Mouse (Mus musculus) intestine, postnatal 0 days (tissue): ENCODE measurements around the gene Rex1bd. TPM values are rescaled to one million over a fixed set of nuclear protein-coding genes. Genes with fewer than 3 reads are reported as not detected.
A peak's percentile ranks its signal among the peaks of the same experiment; 100 is the strongest.
"Not testable (repeated sequence)": the region's sequence is repeated elsewhere in the genome, so short reads cannot be mapped to it uniquely, and the experiment has no call there.

Source experiments
- ATAC-seq: fragments of 200-750 bp; cut with Nextera tagmentation; 2 replicates; pipeline ENCODE4 v1.8.0; 2017; ENCODE audit warnings: mild to moderate bottlenecking, moderate TSS enrichment, moderate library complexity
- H3K27ac ChIP-seq: fragments of 300-500 bp; sonication (generic); 2 replicates; pipeline ENCODE4 v1.5.1; 2014; ENCODE audit warnings: mild to moderate bottlenecking, low read depth, low read length, moderate library complexity
- H3K27me3 ChIP-seq: fragments of 300-500 bp; sonication (generic); replicated peaks from 2 replicates; pipeline ENCODE4 v1.6.1; 2014; ENCODE audit warnings: low read length, mixed read lengths; ENCODE audit not compliant: control insufficient read depth, insufficient read depth
- H3K36me3 ChIP-seq: fragments of 300-500 bp; sonication (generic); 2 replicates; pipeline ENCODE4 v1.6.1; 2014; ENCODE audit warnings: mild to moderate bottlenecking, moderate library complexity; ENCODE audit not compliant: control insufficient read depth, insufficient read depth
- H3K4me1 ChIP-seq: fragments of 300-500 bp; sonication (generic); replicated peaks from 2 replicates; pipeline ENCODE4 v1.6.1; 2014; ENCODE audit warnings: antibody characterized with exemption, low read length, mixed read lengths; ENCODE audit not compliant: control insufficient read depth, insufficient read depth
- H3K4me2 ChIP-seq: fragments of 300-500 bp; sonication (generic); replicated peaks from 2 replicates; pipeline ENCODE4 v1.6.1; 2014; ENCODE audit warnings: low read depth, mild to moderate bottlenecking, moderate library complexity
- H3K4me3 ChIP-seq: fragments of 300-500 bp; sonication (generic); 2 replicates; pipeline ENCODE4 v1.5.1; 2014; ENCODE audit warnings: low read depth, low read length
- H3K9ac ChIP-seq: fragments of 300-500 bp; sonication (generic); 2 replicates; pipeline ENCODE4 v1.6.1; 2014; ENCODE audit warnings: mild to moderate bottlenecking, low read depth, low read length
- H3K9me3 ChIP-seq: fragments of 300-500 bp; sonication (generic); 2 replicates; pipeline ENCODE4 v1.6.1; 2016; ENCODE audit warnings: mixed run types; ENCODE audit not compliant: control insufficient read depth
- CTCF ChIP-seq: sonication (generic); IDR thresholded peaks from 2 replicates; pipeline ENCODE4 v1.5.1; 2016; ENCODE audit warnings: low read depth, mild to moderate bottlenecking, control low read depth, antibody characterized with exemption, moderate library complexity
- WGBS: fragments of 180-500 bp; shearing (Covaris S2); extraction: QIAGEN DNeasy Blood & Tissue Kit; methylation state at CpG from one replicate; pipeline ENCODE4 v1.1.7; 2014; 5-methylcytosine and 5-hydroxymethylcytosine counted together
- polyA plus RNA-seq: library from polyadenylated mRNA; unstranded; fragments of >200 nt; fragmentation: Nextera tagmentation; extraction: Ambion mirVana; gene quantifications from 2 replicates; pipeline ENCODE4 v1.2.1, GENCODE M21; 2015

Rex1bd gene
- polyA plus RNA-seq, 1 experiment from 2014 or later: 148 TPM

DNA sequence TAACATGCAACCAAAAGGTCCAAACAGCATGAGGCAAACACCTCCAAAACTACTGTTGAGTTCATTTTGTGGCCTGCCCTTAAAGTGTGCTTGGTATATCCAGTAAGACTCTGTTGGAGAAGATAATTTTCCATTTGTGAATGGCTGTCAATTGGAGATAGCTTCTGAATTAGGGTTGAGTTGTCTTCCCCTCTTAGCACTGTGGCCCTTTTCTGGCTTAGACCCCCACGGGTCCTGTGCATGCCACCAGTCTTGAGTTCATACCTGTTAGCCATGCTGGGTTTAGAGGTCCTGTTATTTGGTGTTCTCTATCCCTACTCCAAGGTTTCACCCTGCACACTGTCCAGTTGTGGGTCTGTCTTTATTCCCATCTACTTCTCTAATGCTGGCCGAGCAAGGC lies 5.2 kb upstream of the Rex1bd start:
- no peak overlapping the region for H3K27ac ChIP-seq
- no peaks in the 10 kb centered on the region for H3K9me3 ChIP-seq
- 89% methylated on average over 2 of the region's 2 CpGs for WGBS
- no peak for TF ChIP-seq CTCF
- H3K27me3 ChIP-seq: no peaks in the 10 kb centered on the region
- peaks cover 41% of the 10 kb centered on the region; the same call in 1 of the 2 replicates for H3K36me3 ChIP-seq
- no peak for ATAC-seq
- no peak overlapping the region for H3K9ac ChIP-seq
- H3K4me2 ChIP-seq: no peak overlapping the region
- no peaks in the 10 kb centered on the region; the same call in 1 of the 2 replicates for H3K4me1 ChIP-seq
- H3K4me3 ChIP-seq: no peak overlapping the region

DNA sequence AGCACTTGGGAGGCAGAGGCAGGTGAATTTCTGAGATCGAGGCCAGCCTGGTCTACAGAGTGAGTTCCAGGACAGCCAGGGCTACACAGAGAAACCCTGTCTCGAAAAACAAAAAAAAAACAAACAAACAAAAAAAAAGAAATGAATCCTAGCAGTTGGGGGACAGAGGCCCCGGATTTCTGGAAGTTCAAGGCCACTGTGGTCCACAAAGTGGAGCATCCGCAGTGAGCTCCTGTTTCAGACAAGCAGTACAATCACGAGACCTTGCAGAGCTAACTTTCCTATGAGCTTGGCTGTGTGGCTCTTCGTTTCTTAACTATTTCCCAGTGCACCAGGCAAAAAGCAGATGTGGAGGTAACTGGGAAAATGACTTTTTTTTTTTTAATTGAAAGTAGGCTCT lies 4.6 kb upstream of the Rex1bd start:
- not testable (repeated sequence) for H3K27me3 ChIP-seq, ATAC-seq, H3K9me3 ChIP-seq, H3K9ac ChIP-seq, H3K4me1 ChIP-seq
- H3K4me3 ChIP-seq: peak overlapping the region; percentile 86
- H3K27ac ChIP-seq: peak overlapping the region; percentile 92; the same call in 1 of the 2 replicates
- H3K36me3 ChIP-seq: peaks cover 39% of the 10 kb centered on the region; the same call in 1 of the 2 replicates
- H3K4me2 ChIP-seq: peak overlapping the region; percentile 84
- WGBS: 64% methylated on average over 6 of the region's 6 CpGs

DNA sequence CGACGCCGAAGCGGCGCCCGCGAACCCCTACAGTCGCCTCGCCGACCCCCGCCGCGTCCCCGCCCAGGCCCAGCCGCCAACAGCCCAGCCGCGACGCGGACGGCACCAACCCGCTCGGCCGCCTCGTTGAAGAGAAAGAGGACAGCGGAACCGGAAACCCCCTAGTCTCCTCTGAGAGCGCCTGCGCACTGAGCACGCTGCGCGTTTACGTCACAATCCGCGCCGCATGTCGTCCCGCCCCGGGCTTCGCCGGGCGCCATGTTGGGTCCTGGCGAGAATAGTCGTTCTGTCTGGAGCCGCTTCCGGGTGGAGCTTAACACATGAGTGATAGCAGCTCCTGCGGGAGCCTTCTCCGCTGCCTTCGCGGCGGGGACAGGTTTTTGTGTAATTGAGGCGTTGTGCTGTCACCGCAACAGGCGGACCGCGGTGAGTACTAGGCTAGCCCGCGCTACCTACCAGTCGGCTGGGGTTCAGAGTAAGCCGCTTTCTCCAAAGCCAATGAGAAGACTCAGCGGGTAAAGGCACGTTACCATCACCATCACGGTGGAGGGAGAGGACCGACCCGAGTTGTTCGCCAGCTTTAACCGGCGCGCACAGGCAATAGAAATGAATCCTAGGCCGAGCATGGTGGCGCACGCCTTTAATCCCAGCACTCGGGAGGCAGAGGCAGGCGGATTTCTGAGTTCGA lies 3.8 kb upstream of the Rex1bd start, which contains the start of gene Uba52:
Gene Uba52, minus strand, starts transcription at position 574 of the 688 bp plus-strand sequence.
- H3K36me3 ChIP-seq: peaks cover 33% of the 10 kb centered on the region; the same call in 1 of the 2 replicates
- peak; percentile 84 for ATAC-seq
- H3K27ac ChIP-seq: peak within 1 kb of the TSS; percentile 92
- H3K4me1 ChIP-seq: no peaks in the 10 kb centered on the region; the same call in none of the 2 replicates
- peak within 1 kb of the TSS; percentile 84 for H3K4me2 ChIP-seq
- 0 out of 2 replicates have a peak, but pooled peaks have one; percentile 4 for TF ChIP-seq CTCF
- WGBS: 1% methylated on average over 74 of the region's 74 CpGs
- H3K4me3 ChIP-seq: peak within 1 kb of the TSS; percentile 86
- H3K27me3 ChIP-seq: no peaks in the 10 kb centered on the region
- no peaks in the 10 kb centered on the region for H3K9me3 ChIP-seq
- peak within 1 kb of the TSS; percentile 85 for H3K9ac ChIP-seq

DNA sequence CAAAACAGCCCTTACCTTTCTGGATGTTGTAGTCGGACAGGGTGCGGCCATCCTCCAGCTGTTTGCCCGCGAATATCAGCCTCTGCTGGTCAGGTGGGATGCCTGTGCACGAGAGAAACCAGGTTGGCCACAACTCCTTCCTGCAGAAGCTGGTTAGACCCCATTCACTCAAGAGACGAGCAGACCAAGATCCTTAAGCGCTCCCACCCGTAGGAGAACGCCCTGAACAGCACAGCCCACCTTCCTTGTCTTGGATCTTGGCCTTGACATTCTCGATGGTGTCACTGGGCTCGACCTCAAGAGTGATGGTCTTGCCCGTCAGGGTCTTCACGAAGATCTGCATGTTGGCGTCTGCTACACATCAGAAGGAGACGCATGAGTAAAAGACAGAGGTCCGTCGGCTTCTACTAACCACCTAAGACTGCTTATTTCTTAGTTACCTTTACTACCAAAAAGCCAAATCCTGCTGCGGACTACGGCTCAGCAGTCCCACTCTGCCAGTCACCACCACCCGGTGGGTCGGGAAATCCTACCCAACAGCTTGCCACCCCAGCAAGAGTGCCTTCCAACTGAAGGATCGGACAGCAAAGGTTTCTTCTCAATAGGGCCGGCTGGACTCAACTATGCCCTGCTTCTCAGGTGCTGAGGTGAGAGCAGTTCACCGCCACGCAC lies 2.9 kb upstream of the Rex1bd start:
- H3K27me3 ChIP-seq: no peaks in the 10 kb centered on the region
- no peak for ATAC-seq
- H3K4me2 ChIP-seq: peak overlapping the region; percentile 84
- H3K36me3 ChIP-seq: peaks cover 29% of the 10 kb centered on the region; the same call in 1 of the 2 replicates
- H3K4me3 ChIP-seq: peak overlapping the region; percentile 86
- H3K27ac ChIP-seq: peak overlapping the region; percentile 92
- WGBS: 6% methylated on average over 25 of the region's 25 CpGs
- H3K4me1 ChIP-seq: no peaks in the 10 kb centered on the region; the same call in none of the 2 replicates
- peak overlapping the region; percentile 85 for H3K9ac ChIP-seq
- TF ChIP-seq CTCF: no peak
- H3K9me3 ChIP-seq: no peaks in the 10 kb centered on the region

DNA sequence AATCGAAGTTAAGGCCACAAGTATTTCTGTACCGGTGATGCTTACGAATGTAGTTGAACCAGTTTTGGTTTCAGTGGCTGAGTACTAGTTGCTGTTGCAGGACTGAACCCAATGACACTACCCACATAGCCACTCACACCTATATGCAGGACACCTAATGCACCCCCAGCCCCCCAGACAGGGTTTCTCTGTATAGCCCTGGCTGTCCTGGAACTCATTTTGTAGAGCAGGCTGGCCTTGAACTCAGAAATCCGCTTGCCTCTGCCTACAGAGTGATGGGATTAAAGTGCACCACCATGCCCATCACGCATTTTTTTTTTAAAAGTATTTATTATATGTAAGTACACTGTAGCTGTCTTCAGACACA lies 458 bp upstream of the Rex1bd start:
- Histone ChIP-seq H3K9ac (no peak overlapping the region), H3K9me3 (no peaks in the 10 kb centered on the region), H3K4me1 (no peaks in the 10 kb centered on the region; the same call in none of the 2 replicates), H3K4me3 (no peak overlapping the region), H3K27me3 (0 out of 2 replicates have a peak, but pooled peaks cover 2% of the 10 kb centered on the region), H3K4me2 (no peak overlapping the region), H3K36me3 (peaks cover 25% of the 10 kb centered on the region; the same call in 1 of the 2 replicates), H3K27ac (no peak overlapping the region)
- TF ChIP-seq CTCF: no peak
- 53% methylated on average over 5 of the region's 5 CpGs for WGBS
- no peak for ATAC-seq

DNA sequence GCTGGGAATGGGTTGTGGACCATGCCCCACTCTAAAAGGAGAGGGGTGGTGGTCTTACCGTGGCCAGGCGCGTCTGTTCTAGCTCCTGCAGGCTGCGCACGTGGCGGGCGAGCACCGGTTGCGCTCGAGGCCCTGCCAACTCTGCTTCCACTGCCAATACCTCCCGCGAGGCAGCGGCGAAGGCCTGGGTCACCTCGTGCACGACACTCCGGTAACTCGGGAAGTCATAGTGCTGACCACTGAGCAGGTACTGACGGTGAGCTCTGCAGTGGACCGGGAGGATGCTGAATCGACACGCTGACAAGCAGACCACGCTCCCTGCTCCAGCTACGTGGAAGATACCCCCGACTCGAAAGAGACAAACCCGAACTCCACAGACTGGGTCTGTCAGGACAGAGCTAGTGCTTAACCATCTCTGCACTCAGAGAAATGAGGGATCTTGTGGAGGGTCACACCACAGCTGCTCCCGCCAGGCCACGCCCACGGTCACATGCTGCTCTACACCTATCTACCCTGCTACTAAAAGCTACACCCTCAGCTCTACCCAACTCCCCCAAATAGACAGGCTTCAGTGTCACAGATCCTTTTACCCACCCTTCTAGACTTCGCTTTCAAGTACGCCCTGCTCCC lies 739 bp downstream of the Rex1bd start:
- Histone ChIP-seq H3K9me3 (no peaks in the 10 kb centered on the region), H3K9ac (peak overlapping the region; percentile 60), H3K27ac (0 out of 2 replicates have a peak overlapping the region, but pooled peaks have one; percentile 81), H3K4me1 (no peaks in the 10 kb centered on the region; the same call in none of the 2 replicates), H3K4me2 (peak overlapping the region; percentile 82), H3K36me3 (peaks cover 25% of the 10 kb centered on the region; the same call in 1 of the 2 replicates), H3K4me3 (peak overlapping the region; percentile 59), H3K27me3 (peaks cover 12% of the 10 kb centered on the region; the same call in 1 of the 2 replicates)
- WGBS: 35% methylated on average over 32 of the region's 32 CpGs
- no peak for ATAC-seq
- no peak for TF ChIP-seq CTCF
